Comparison of ENCODE assay signal across 11 mouse cellular contexts in the genomic region with DNA sequence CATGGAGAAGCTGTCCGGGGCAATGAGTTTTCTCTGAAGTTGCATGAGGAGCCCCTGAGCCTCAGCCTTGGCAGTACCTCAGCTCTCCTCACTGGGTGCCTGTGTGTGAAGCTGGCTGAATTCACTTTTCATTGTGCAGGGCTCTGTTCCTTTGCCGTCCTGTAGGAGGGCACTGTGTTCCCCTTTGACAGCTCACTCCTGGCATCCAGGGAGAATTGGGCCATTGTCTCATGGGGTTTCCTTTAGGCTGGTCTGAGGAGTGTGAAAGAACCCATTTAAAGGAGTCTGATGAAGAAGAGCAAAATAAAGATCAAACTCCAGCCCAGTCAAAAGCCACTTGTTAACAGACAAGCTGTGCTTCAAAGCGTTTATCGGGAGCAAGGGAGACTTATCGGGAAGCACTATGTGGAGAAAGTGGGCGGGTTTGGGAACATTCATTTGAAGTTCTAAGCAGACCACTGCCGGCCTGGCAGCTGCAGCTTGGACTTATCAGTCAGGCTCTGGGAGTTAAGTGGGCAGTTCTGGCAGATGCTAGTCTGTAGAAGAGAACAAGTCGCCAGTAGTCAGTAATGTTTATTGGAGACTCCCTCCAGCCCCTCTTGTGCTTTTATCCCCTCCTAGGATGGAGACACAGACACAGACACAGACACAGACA. TPM values are rescaled to one million over a fixed set of nuclear protein-coding genes. Genes with fewer than 3 reads are reported as not detected.
DNase-seq lines count a peak whose midpoint lies in the region; ATAC-seq lines count a peak whose summit lies in the region.
"Had no signal": no experiment of that assay in that cellular context is flagged by ENCODE, and none has a peak within 500 bp of the region (broad histone marks: within the 10 kb centered on the region; RNA-seq: fewer than 3 reads in every experiment).

No protein-coding gene starts in this region.

- intact Hi-C loops in heart, postnatal 36 days (cut with DNase I): no loop called here
- intact Hi-C loops in gastrocnemius, postnatal 36 days (cut with DNase I): no loop called here

- no peak overlapping the region for H3K9ac ChIP-seq in heart, embryonic 16.5 days (ENCODE audit: low read length)

- peak overlapping the region; percentile 21; the same call in 1 of the 2 replicates for H3K4me2 ChIP-seq in heart, embryonic 16.5 days (ENCODE audit: low read depth, low read length)

- H3K27me3 ChIP-seq in heart, embryonic 16.5 days (ENCODE audit: control insufficient read depth, insufficient read depth, low read length): 0 out of 2 replicates have a peak, but pooled peaks cover 3% of the 10 kb centered on the region
- H3K27me3 ChIP-seq in midbrain, embryonic 10.5 days (ENCODE audit: low read depth, poor library complexity, severe bottlenecking): 0 out of 2 replicates have a peak, but pooled peaks cover 6% of the 10 kb centered on the region
- H3K27me3 ChIP-seq: CH12.LX had no signal

- H3K36me3 ChIP-seq in heart, embryonic 16.5 days (ENCODE audit: control insufficient read depth, insufficient read depth): no peaks in the 10 kb centered on the region
- no peaks in the 10 kb centered on the region for H3K36me3 ChIP-seq in midbrain, embryonic 10.5 days

- peaks cover 8% of the 10 kb centered on the region for H3K4me1 ChIP-seq in heart, embryonic 16.5 days (ENCODE audit: control insufficient read depth, insufficient read depth, low read length)
- peaks cover 33% of the 10 kb centered on the region for H3K4me1 ChIP-seq in midbrain, embryonic 10.5 days

- DNase-seq in heart, postnatal 36 days: no peak
- DNase-seq in Muller cell, postnatal 12 days (ENCODE audit: inconsistent ontology term): peak; percentile 34
- DNase-seq in midbrain, embryonic 10.5 days (ENCODE audit: low spot score): peak; percentile 42
- DNase-seq in thymus, postnatal 14 days: no peak
- no peak for DNase-seq in gastrocnemius, adult 8-10 months (ENCODE audit: low spot score in 2 of 2)
- no peak for DNase-seq in gastrocnemius, postnatal 36 days
- DNase-seq: kidney, postnatal 14 days; right cerebral cortex, postnatal 25 days had no signal

- no peak overlapping the region for H3K4me3 ChIP-seq in heart, embryonic 16.5 days (ENCODE audit: low read length)
- no peak overlapping the region for H3K4me3 ChIP-seq in midbrain, embryonic 10.5 days

- ATAC-seq in heart, embryonic 16.5 days (replicated peaks; ENCODE audit: extremely low read depth, insufficient read depth, low FRiP score): peak; percentile 39; the same call in 1 of the 2 replicates
- ATAC-seq in erythroid progenitor cell, adult 5-6 weeks (replicated peaks; ENCODE audit: low FRiP score, poor library complexity, severe bottlenecking): peak; percentile 60

- H3K9me3 ChIP-seq in heart, embryonic 16.5 days (replicated peaks; ENCODE audit: control insufficient read depth, low read length): no peaks in the 10 kb centered on the region
- no peaks in the 10 kb centered on the region for H3K9me3 ChIP-seq in midbrain, embryonic 10.5 days (replicated peaks)

- H3K27ac ChIP-seq in heart, embryonic 16.5 days (ENCODE audit: low read length): no peak overlapping the region
- peak overlapping the region; percentile 69 for H3K27ac ChIP-seq in midbrain, embryonic 10.5 days (replicated peaks)

- 14% methylated on average over 8 of the region's 8 CpGs for WGBS in heart, embryonic 16.5 days
- 28% methylated on average over 8 of the region's 8 CpGs for WGBS in midbrain, embryonic 10.5 days

RNA-seq across cellular contexts. Expression of a gene that starts 40.2 kb away (rescaled TPM):
- 4.1 and 4.6 TPM in 2 replicates for polyA plus RNA-seq in heart, embryonic 16.5 days (2015; fragmentation: Nextera tagmentation; extraction: Ambion mirVana)
- total RNA-seq in heart, postnatal 36 days (2021): 10 to 100 TPM in 1 of 2 experiments, 1 to 10 TPM in 1; 7.0 to 12.2 TPM
- total RNA-seq in erythroid progenitor cell, adult 5-6 weeks (2015; ENCODE audit: low replicate concordance): 390 and 435 TPM in 2 replicates
- total RNA-seq in erythroid progenitor cell, adult 5-6 weeks (2017; ENCODE audit: low replicate concordance): 236 and 385 TPM in 2 replicates
- 18.6 and 20.2 TPM in 2 replicates for polyA plus RNA-seq in midbrain, embryonic 10.5 days (2016; fragmentation: Nextera tagmentation; extraction: Ambion mirVana)
- total RNA-seq in gastrocnemius, adult 8-10 months (2022): 1 to 10 TPM in 3 of 4 experiments, under 1 TPM in 1; 0.89 to 2.1 (median 1.7) TPM
- total RNA-seq in gastrocnemius, postnatal 36 days (2021): 1 to 10 TPM; 3.2 to 3.5 TPM

Comparison
In these comparisons a context has a peak if more than half of its experiments do, and no peak if none do; other contexts are left out.
1. DNase-seq: peak in Muller cell, postnatal 12 days (single experiment) and midbrain, embryonic 10.5 days (single experiment); none in heart, postnatal 36 days (0 of 2), thymus, postnatal 14 days (single experiment), gastrocnemius, adult 8-10 months (0 of 2) and gastrocnemius, postnatal 36 days (0 of 2).
2. RNA of a gene that starts 40.2 kb away (total RNA-seq): 236 to 435 TPM in erythroid progenitor cell, adult 5-6 weeks; 7.0 to 12.2 TPM in heart, postnatal 36 days, 3.2 to 3.5 TPM in gastrocnemius, postnatal 36 days and 0.89 to 2.1 TPM in gastrocnemius, adult 8-10 months; every median in the first group is over 10 times any median in the second.